Mouse (Mus musculus) small intestine, adult 2 months (tissue): ENCODE data around the gene Calcoco2.

Source experiments
- CTCF ChIP-seq: fragments of 200-500 bp; IDR thresholded peaks from 2 replicates; pipeline ENCODE4 v1.5.1; 2012; ENCODE audit warnings: low read depth, mild to moderate bottlenecking, control low read depth, inconsistent platforms, low read length, moderate library complexity, mixed read lengths; ENCODE audit not compliant: insufficient replicate concordance, insufficient read length; ENCODE audit errors: extremely low read depth
- POLR2A ChIP-seq: fragments of 200-500 bp; IDR thresholded peaks from 2 replicates; pipeline ENCODE4 v1.6.1; 2012; ENCODE audit warnings: low read depth, mild to moderate bottlenecking, control low read depth, inconsistent platforms, low read length, moderate library complexity

- TF ChIP-seq CTCF, result no peak
- TF ChIP-seq POLR2A, result no peak
These were observed 3.4 kb downstream of the Calcoco2 start for GRCm38 (mm10) chr11:96108376-96108775.
